Mouse (Mus musculus) thymus, postnatal 10 days (tissue): ENCODE results near the gene Noto.

ENCODE experiments used
- DNase-seq, 2 experiments: peaks; one replicate each; pipeline ENCODE4 v3.0.0; 2021; ENCODE audit warnings: low spot score in 2 of 2

The Noto gene

DNA sequence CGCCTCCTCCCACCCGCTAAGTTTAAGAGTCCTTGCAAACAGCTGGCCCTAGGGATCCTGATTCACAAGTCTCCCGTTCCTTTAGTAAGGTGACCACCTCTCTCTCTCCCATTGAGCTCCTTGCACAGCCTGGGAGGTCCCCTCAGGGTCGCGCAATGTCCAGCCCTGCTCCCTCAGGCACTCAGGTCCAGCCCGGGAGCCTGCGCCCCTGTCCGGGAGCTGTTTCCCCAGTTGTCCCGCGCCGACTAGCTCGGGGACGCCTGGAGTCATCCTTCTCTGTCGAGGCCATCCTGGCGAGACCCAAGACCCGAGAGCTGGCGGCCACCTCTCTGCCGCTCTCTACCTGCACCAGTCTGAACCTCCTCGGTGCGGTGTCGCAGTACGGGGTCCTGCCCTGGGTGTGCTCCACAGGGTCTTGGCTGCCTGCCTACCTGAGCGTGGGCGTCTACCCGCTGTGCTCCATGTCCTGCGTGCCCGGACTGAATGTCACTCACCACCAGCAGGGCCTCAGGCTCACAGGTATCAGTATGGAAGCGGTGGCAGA is at the start of gene Noto:
Gene Noto (plus strand): TSS at position 51 of the 544 bp plus-strand sequence.
- no peak for DNase-seq

DNA sequence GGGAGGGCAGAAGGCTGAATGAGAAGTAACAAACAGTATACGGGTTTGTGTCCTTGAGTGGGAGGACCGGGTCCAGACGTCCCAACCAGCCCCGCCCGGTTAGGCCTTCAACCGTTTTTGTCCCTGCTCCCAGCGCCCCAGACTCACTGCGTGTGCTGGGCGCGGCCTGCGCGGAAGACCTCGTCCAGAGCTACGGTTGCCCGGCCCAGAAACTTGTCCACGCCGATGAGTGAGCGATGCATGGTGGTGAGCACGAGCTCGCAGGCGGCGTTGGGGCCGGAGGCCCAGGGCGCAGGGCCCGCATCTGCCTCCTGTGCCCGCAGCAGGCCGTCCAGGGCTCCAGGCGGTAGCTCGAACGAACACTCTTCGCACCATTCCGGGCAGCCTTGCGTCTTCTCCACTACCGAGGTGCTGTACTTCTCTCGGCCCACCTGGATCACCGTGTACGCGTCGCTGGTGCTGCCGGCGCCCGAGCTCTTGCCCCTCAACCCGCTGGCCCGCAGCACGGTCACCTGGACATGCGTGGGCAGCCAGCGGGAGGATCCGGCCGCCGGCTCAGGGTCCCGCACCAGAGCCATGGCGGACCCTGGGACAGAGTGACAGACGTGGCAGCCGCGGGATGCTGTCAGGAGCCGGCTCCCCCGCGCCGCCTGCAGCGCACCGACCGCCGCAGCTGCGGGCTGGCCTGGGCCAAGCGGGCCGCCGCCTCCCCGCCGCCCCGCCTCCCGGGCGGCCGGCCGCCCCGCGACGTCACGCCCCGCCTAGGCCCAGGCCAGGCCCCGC is 49.5 kb upstream of the Noto start, which contains the start of gene Rab11fip5:
Gene Rab11fip5 (minus strand): TSS at position 684 of the 783 bp plus-strand sequence.
- peak in 1 of 2 experiments; percentile 13 for DNase-seq

DNA sequence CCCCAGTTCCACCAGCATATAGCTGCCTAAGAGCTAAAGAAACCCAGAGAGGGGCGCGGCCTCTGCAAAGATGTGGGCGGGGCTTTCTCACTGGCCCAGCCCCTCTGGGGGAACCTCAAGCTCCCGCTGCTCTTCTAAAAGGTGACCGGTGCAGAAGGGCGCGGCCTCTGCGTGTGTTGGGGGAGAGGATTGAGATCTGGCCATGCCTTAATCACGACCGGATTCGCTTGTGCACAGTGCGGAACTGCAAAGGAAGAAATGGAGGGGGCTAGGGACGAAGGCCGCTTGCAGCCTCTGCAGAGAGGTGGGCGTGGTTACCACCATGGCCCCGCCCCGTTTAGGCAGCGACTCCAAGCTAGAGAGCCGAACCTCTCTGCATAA is 49.0 kb upstream of the Noto start:
- DNase-seq = peak; percentile 93 to 96

DNA sequence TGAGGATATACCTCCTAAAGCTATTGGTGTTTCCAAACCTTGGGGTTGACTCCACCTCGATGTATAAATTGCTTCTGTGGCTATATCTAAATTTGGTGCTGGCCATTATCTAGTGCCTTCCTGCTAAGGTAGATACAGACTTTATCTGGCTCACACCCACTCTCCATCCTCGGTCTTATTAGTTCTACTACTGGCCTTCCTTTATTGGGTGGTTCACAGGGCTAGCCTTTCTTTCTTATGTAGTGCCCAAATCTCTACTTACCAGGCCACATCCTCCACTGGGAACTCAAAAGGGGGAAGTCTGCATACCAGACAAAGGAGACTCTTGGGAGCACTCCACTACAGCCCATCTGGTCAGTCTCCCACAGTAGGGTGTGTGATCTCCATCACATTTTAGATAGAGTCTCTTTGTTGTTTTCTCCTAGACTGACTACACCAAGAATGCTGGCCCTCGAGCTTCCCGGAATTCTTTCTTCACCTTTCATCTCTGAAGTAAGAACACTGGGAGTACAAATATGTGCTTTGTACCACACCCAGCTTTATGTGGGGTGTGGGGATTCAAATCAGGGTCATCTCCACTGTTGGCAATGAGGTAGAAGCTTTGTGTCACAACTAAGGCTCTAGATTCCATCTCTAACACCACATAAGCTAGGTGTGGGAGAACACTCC is 46.5 kb upstream of the Noto start:
- no peak for DNase-seq

- DNase-seq = no peak
Measured at GRCm38 (mm10) chr6:85377876-85378275, 45.8 kb upstream of the Noto start.

DNA sequence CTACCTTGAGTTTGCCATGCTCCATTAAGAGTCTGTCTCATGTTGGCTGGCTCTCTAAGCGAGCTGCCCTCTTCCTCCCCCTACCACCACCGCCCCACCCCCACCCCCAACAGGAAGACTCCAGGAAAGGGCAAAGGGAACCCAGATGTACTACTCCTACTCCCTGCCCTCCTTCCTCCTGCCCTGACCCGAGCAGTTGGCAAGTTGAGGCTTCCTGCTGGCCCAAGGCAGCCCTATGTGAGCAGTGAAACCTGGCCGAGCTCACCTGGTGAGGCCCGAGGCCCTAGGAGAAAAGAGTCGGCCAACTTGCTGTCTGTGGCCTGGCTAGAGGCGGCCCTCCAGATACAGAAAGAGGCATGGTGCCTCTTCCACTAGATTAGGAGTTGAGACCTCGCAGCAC is 45.1 kb upstream of the Noto start:
- DNase-seq = no peak

DNA sequence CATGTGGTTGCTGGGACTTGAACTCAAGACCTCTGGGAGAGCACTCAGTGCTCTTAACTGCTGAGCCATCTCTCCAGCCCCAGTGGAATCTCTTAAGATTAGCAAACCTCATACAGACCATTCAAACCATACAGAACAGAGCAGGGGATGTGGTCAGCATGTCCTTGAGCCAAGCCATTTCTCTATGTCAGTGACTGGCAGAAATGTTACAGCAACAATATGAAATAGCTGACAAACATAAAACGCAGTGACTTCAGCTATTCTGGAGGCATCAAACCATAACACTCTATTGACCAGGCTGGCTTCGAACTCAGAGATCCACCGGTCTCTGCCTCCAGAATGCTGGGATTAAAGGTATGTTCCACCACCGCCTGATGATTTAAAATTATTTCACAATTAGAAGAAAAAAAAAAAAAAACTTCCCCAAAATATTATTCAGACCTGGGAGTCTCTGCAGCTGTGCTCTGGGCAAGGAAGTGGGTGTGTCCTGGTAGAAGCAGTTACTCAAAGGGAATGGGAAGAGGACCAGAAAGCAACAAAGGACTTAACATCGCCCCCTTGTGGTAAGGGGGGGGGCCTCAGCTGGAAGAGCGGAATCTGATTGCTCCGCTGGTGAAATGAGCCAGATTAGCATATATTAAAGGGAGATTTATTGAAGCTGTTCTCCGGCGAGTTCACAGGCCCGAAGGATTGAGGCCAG is 43.3 kb upstream of the Noto start:
- peak; percentile 22 to 66 for DNase-seq

DNA sequence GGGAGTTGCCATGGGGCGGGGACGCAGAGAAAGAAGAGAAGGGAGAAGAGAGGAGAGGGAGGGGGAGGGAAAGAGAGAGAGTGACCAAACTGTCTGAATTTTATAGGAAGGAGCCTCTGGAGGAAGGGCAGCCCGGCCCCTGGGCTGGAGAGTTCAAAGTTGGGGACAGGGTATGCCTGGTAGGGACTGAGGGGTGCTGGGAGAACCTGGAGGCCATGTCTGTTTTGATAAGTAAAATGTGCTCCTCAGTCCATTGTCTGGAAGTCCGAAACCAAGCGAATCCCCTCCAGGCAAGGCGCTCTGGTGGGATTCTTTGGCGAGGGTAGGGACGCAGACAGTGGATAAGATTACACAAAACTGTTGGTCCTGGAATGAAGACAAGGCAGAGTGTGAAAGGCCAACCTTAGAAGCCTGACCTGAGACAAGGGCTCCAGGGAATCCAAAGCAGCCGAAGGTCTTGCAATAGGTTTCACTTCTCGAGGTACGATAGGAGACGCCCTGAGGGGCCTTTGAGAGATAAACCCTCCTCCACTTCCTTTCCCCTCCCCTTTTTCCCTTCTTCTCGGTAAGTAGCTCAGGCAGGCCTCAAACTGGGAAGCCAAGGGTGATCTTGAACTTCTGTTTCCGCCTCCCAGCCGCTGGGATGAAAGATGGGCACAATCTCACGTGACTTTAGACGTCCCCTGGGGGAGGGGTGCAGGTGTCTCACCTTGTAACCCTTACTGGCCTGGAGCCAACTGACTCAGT is 42.6 kb upstream of the Noto start:
- peak; percentile 7 to 9 for DNase-seq

DNA sequence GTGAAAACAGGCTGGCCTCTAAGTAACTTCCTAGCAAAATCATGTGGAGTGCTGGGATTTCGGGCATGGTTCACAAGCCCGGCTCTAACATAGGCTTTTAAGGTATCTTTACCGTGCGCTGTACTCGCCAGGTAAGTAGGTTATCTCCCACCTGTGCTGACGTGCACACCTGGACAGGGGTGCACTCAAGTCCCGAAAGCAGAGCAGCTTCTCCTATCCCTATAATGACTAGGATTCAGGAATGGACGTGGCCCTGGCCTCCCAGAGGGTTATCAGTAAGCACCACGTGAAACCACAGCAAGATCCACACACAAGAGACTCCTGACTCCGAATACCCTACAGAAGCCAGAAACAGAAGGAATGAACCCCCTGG is 42.1 kb upstream of the Noto start:
- no peak for DNase-seq

GRCm38 (mm10) chr6:85382791-85383190 is 40.9 kb upstream of the Noto start:
- DNase-seq = no peak

- no peak for DNase-seq
Measured at GRCm38 (mm10) chr6:85388608-85389007, 35.1 kb upstream of the Noto start.

DNA sequence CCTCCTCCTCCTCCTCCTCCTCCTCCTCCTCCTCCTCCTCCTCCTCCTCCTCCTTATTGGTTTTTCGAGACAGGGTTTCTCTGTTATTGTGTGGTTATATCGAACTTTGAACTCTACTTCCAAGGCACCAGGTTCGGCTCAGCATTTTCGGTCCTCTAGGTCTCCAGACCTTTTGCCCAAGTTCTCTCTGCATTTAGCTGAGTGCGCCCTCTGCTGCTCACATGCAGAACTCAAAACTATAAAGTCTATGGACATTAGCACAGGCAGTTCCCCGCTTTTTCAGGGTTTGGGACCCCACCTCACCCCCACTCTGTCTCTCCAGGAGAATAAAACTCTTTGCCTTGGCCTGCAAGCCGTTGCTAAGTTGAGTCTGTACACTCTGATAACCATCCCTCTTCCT is 31.9 kb upstream of the Noto start:
- peak; percentile 21 to 61 for DNase-seq

GRCm38 (mm10) chr6:85395360-85395759 is 28.3 kb upstream of the Noto start:
- DNase-seq = no peak

- peak in 1 of 2 experiments; percentile 29 for DNase-seq
Measured at GRCm38 (mm10) chr6:85397165-85397564, 26.5 kb upstream of the Noto start.

- DNase-seq = no peak
Measured at GRCm38 (mm10) chr6:85399715-85400114, 24.0 kb upstream of the Noto start.

DNA sequence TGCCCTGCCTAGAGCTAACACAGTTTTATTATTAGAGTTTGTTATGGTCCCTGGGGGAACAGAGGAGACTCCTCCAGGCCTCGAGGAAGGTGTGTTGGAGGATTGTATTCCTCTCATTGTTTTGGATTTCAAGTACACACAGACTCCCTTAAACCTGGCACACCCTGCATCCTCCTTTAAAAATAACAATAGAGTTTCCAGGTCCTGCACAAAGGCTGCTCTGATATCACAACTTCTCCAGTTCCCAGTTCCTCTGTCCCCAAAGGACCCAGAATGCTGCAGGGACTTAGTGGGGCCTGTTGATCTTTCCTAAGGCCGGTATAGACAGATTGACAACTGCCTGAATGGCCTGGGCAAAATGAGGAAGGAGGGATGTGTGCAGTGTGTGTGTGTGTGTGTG is 21.1 kb upstream of the Noto start:
- DNase-seq = no peak

- DNase-seq = no peak
Measured at GRCm38 (mm10) chr6:85403039-85403438, 20.6 kb upstream of the Noto start.

DNA sequence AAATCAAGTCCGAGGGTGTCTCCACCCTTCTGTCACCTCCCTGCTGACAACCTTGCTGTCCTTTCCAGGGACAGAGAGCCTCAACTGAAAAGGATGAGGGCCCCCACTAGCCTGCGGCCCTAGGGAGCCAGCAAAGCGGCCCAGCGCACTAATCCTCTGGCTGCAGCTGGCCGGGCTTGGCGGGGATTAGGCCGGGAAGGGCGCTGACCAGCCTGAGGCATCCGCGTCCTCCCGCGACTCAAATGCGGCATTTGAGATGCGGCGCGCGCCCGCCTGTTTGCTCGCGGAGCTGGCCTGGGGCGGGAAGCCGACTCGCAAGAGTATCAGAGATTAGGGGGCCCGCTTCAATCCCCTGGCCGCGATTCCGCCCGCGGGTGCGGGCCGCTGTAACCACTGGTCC is 14.7 kb upstream of the Noto start:
- DNase-seq = no peak

DNA sequence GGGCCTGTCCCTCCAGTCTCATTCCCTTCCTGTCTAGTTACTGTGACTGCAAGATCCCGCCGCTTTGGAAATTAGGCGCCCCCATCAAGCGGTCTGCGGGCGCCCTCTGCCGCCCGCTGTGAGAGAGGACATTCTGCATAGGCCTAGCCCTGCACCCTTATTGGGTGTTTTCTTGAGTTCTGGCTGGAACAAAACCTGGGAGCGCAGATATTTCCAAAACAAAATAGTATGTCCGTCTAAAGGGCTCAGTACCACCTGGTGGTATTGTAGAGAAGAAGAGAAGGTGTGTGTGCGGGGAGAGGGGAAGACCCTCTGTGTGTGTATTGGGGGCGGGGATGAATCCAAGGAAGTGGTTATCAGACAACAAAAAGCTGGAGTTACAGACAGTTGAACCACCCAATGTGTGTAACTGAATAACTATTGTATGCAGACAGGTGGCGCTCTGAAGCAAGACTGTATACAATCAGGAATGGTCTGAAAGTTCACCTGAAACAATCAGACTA is 12.9 kb upstream of the Noto start:
- peak in 1 of 2 experiments; percentile 37 for DNase-seq

DNA sequence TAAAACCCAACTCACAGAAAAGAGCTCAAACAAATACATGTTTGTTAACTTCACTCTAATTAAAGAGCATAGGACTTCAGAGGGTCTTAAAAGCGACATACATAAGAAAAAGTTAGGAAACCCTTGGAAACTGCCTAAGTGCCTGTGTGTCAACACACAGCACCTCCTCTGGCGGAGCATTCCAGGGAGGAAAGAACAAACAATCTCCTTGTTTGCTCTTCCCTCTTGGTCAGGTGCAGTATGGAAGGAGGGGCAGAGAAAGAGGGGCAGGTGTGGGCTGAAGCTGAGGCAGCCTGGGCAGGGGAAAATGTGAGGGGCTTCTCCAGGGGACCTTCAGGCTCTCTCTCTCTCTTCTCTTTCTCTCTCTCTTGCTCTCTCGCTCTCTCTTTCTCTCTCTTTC is 7.9 kb upstream of the Noto start:
- no peak for DNase-seq

DNA sequence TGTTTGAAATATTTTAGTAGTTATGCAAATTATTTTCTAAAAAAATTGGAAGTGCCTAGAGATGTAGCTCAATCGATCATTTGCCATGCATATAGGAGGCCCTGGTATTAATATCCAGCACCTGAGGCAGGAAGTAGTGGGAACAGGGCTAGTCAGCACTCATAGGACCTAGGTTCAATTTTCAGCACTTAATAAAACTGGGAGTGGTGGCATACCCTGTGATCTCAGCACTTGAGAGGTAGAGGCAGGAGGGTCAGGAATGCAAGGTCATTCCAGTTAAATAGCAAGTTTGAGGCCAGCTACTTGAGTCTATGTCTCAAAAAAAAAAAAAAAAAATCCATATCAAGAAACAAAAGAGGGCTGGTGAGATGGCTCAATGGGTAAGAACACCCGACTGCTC is 4.5 kb upstream of the Noto start:
- no peak for DNase-seq
